Mouse (Mus musculus) embryo, embryonic 11 days (tissue): ENCODE data around the gene Slc28a1.

Experiments used
- DNase-seq: peaks from one replicate; pipeline ENCODE4 v3.0.0-alpha.2; 2015

Gene Slc28a1

GRCm38 (mm10) chr7:81114555-81114954 is at the start of gene Slc28a1:
Slc28a1 (plus strand) TSS chr7:81114799.
- DNase-seq = no peak

- DNase-seq = peak; percentile 47
Observed at GRCm38 (mm10) chr7:81066714-81067113, 47.9 kb upstream of the Slc28a1 start.

- no peak for DNase-seq
Observed at GRCm38 (mm10) chr7:81072463-81072862, 42.1 kb upstream of the Slc28a1 start.

GRCm38 (mm10) chr7:81073273-81073672 is 41.3 kb upstream of the Slc28a1 start:
- DNase-seq = no peak

GRCm38 (mm10) chr7:81074546-81074945 is 40.1 kb upstream of the Slc28a1 start:
- DNase-seq = peak; percentile 55

- DNase-seq = no peak
Observed at GRCm38 (mm10) chr7:81075299-81075698, 39.3 kb upstream of the Slc28a1 start.

- DNase-seq = no peak
Observed at GRCm38 (mm10) chr7:81075732-81076131, 38.9 kb upstream of the Slc28a1 start.

GRCm38 (mm10) chr7:81077009-81077408 is 37.6 kb upstream of the Slc28a1 start:
- DNase-seq = no peak

GRCm38 (mm10) chr7:81078740-81079139 is 35.9 kb upstream of the Slc28a1 start:
- DNase-seq = no peak

GRCm38 (mm10) chr7:81093420-81093965 is 21.1 kb upstream of the Slc28a1 start:
- no peak for DNase-seq

GRCm38 (mm10) chr7:81094104-81094757 is 20.4 kb upstream of the Slc28a1 start:
- no peak for DNase-seq

GRCm38 (mm10) chr7:81100341-81100740 is 14.3 kb upstream of the Slc28a1 start:
- no peak for DNase-seq

GRCm38 (mm10) chr7:81102854-81103253 is 11.7 kb upstream of the Slc28a1 start:
- DNase-seq = no peak

GRCm38 (mm10) chr7:81105525-81105924 is 9.1 kb upstream of the Slc28a1 start:
- no peak for DNase-seq

- no peak for DNase-seq
Observed at GRCm38 (mm10) chr7:81108226-81108625, 6.4 kb upstream of the Slc28a1 start.

GRCm38 (mm10) chr7:81109717-81110651 is 4.6 kb upstream of the Slc28a1 start:
- DNase-seq = no peak

GRCm38 (mm10) chr7:81110791-81111190 is 3.8 kb upstream of the Slc28a1 start:
- no peak for DNase-seq

- DNase-seq = no peak
Observed at GRCm38 (mm10) chr7:81111729-81112128, 2.9 kb upstream of the Slc28a1 start.

GRCm38 (mm10) chr7:81112686-81113360 is 1.8 kb upstream of the Slc28a1 start:
- no peak for DNase-seq

GRCm38 (mm10) chr7:81121099-81121498 is 6.5 kb downstream of the Slc28a1 start:
- DNase-seq = peak; percentile 19

GRCm38 (mm10) chr7:81122808-81123207 is 8.2 kb downstream of the Slc28a1 start:
- no peak for DNase-seq

- no peak for DNase-seq
Observed at GRCm38 (mm10) chr7:81123553-81123952, 9.0 kb downstream of the Slc28a1 start.

GRCm38 (mm10) chr7:81124773-81125172 is 10.2 kb downstream of the Slc28a1 start:
- DNase-seq = no peak
